Mouse (Mus musculus) right cerebral cortex, postnatal 36 days (tissue): ENCODE measurements at regions not wholly inside any gene's neighbourhood (a gene's known extent, or its start where the extent isn't known, plus 50 kb on each side); places are given as distances from the start of the nearest gene placed in this dataset.

Source experiments
- DNase-seq, 2 experiments: peaks; one replicate each; pipeline ENCODE4 v3.0.0; 2022; ENCODE audit warnings: low spot score in 2 of 2, mixed read lengths in 1 of 2

- DNase-seq, result no peak
These were observed 154.0 kb downstream of the Dusp6 start for GRCm38 (mm10) chr10:99416896-99417479.

- DNase-seq, result no peak
These were observed 154.6 kb downstream of the Dusp6 start for GRCm38 (mm10) chr10:99417591-99417990.

- no peak for DNase-seq
These were observed 155.5 kb downstream of the Dusp6 start for GRCm38 (mm10) chr10:99418497-99418896.

GRCm38 (mm10) chr10:99419532-99419931, 156.5 kb downstream of the Dusp6 start:
- no peak for DNase-seq

- no peak for DNase-seq
These were observed 160.4 kb downstream of the Dusp6 start for GRCm38 (mm10) chr10:99423406-99423805.

- DNase-seq, result no peak
These were observed 162.2 kb downstream of the Dusp6 start for GRCm38 (mm10) chr10:99425265-99425664.

GRCm38 (mm10) chr10:99430175-99430574, 167.1 kb downstream of the Dusp6 start:
- no peak for DNase-seq

GRCm38 (mm10) chr10:99430669-99431561, 167.9 kb downstream of the Dusp6 start:
- DNase-seq, result peak in 1 of 2 experiments; percentile 32

- DNase-seq, result no peak
These were observed 174.0 kb downstream of the Dusp6 start for GRCm38 (mm10) chr10:99437060-99437459.

GRCm38 (mm10) chr10:99440169-99440568, 177.1 kb downstream of the Dusp6 start:
- DNase-seq, result no peak

GRCm38 (mm10) chr10:99441014-99441413, 178.0 kb downstream of the Dusp6 start:
- DNase-seq, result peak in 1 of 2 experiments; percentile 28

- DNase-seq, result no peak
These were observed 178.9 kb downstream of the Dusp6 start for GRCm38 (mm10) chr10:99441931-99442330.

- no peak for DNase-seq
These were observed 180.6 kb downstream of the Dusp6 start for GRCm38 (mm10) chr10:99443453-99444170.

GRCm38 (mm10) chr10:99450714-99451625, 187.9 kb downstream of the Dusp6 start:
- no peak for DNase-seq

- DNase-seq, result no peak
These were observed 188.8 kb downstream of the Dusp6 start for GRCm38 (mm10) chr10:99451639-99452417.

- no peak for DNase-seq
These were observed 193.1 kb downstream of the Dusp6 start for GRCm38 (mm10) chr10:99456180-99456579.

- no peak for DNase-seq
These were observed 195.0 kb downstream of the Dusp6 start for GRCm38 (mm10) chr10:99458047-99458446.

- no peak for DNase-seq
These were observed 196.2 kb downstream of the Dusp6 start for GRCm38 (mm10) chr10:99459171-99459660.

- DNase-seq, result no peak
These were observed 196.9 kb downstream of the Dusp6 start for GRCm38 (mm10) chr10:99459823-99460361.

GRCm38 (mm10) chr10:99460847-99461445, 197.9 kb downstream of the Dusp6 start:
- no peak for DNase-seq
